Mouse (Mus musculus): ENCODE results near the gene Phf7.
A peak's percentile ranks its signal among the peaks of the same experiment; 100 is the strongest.

The Phf7 gene

GRCm38 (mm10) chr14:31232404-31233069 is 18.6 kb downstream of the Phf7 start:
- DNase-seq = no peak

- no peak for DNase-seq
These were observed 20.7 kb downstream of the Phf7 start for GRCm38 (mm10) chr14:31230442-31230841.

- no peak for DNase-seq
These were observed 22.9 kb downstream of the Phf7 start for GRCm38 (mm10) chr14:31228234-31228633.

- peak; percentile 57 for DNase-seq
These were observed 24.1 kb downstream of the Phf7 start for GRCm38 (mm10) chr14:31226978-31227377.

- DNase-seq = peak; percentile 33
These were observed 33.5 kb downstream of the Phf7 start, which contains the start of gene Sema3g for GRCm38 (mm10) chr14:31217666-31218065. Sema3g (plus strand) TSS chr14:31217860.

DNA sequence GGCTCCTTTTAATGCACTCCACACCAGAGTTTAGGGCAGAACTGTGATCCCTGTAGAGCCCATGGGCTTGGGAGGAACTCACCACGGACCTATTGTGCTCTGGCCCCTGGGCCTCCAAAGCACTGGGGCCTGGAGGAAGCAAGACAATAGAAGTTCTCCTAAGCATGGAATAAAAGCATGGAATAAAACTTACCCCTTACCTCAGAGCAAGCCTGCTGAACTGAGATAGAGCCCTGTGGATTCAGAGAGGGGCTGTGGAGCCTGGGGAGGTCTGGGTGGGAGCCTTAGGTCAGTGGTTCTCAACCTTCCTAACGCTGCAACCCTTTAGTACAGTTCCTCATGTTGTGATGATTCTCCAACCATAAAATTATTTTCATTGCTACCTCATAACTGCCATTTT is 34.3 kb downstream of the Phf7 start, which contains the start of gene Nisch:
Nisch (minus strand) TSS at position 101 of the 400 bp plus-strand sequence.
- no peak for DNase-seq

DNA sequence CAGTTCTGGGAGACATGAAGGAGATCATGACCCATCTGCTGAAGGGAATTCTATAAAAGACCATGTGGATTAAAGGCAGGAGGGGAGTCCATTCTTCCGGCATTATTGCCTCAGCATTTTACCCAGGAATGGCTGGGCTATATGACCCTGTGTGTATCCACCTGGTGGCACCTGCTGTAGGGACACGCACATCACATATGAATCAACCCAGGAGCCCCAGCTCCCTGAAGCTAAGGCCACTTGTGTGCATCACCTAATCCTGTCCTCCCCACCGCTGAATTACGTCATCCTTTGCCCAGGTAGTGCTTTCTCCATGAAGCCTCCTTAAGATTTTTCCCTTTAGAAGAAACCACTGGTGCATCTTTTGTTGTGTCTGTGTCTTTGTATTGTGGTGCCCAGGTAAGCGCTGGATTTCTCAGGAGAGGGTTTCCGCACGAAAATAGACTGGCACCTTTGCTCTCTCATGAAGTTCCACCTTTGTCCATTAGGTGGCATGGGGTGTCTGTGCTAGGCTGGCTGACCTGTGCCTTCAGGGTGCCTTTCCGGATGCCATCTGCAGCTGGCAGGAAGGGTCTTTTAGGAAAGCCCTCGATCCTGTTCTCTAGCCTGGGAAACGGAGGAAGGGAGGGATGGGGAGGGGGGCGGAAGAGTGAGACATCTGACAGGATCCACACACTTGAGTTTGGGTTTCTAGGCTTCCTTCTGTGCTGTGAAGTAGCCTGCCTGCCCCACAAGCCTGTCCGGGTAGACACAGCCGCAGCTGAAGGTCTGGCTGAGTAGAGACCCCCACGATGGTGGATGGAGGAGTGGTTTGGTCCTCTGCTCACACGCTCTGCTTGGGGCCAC is 35.7 kb downstream of the Phf7 start:
- DNase-seq = peak; percentile 59

DNA sequence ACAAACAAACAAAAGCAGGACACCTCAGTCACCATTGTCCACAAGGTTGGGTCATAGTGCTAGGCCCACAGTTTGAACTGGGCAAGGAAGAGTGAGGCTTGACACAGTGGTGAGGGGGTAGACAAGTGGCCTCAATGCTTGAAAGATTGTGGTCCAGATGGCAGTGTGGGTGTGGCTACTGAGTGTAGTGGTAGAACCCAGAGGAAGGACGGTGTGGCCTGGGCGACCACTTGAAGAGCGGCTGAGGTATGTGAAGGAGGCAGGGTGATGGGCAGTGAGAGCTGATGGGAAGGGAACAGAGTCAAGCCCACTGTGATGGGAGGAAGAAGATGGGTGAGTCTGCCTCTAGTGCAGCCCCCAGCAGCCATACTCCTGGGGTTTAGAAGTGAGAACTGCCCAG is 36.4 kb downstream of the Phf7 start:
- no peak for DNase-seq

GRCm38 (mm10) chr14:31213868-31214267 is 37.2 kb downstream of the Phf7 start:
- no peak for DNase-seq

GRCm38 (mm10) chr14:31212499-31212898 is 38.6 kb downstream of the Phf7 start:
- DNase-seq = no peak

DNA sequence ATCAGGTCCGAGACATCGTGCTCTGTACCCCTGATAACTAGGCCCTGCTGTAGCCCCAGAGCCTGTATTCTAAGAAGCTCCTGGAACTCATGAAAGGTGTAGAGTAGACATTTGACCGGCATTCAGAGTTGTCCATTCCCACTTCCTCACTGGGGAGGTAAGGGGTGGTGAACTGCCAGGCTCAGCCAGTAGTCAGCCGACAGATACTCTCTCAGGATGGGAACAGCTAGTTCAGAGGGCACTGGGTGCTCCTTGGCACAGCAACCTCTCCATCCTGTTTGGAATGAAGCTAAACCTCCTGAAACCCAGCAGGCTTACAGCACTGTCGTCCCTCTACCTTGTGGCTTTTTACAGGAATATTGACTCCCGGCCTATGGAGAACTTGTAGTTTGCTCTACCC is 39.3 kb downstream of the Phf7 start:
- DNase-seq = no peak

DNA sequence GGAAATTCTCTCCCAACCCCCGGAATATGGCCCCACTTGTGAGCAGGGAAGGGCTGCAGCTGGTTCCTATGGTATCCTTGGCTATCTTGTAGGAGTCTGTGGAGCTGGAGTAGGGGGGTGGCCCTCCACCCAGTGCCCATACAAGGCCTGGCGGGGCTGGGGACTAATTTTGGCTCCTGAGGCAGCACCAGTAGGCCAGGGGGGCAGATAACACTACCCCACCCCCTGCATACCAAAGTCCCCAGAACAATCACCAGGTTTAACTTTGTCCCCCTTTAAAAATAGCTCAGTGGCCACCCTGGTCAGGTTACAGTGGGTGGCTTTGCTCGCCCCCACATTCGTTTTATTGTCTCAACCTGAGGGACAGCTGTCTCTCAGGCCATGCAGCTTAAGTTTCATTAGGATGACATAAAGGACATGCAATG is 42.0 kb downstream of the Phf7 start:
- DNase-seq = no peak

DNA sequence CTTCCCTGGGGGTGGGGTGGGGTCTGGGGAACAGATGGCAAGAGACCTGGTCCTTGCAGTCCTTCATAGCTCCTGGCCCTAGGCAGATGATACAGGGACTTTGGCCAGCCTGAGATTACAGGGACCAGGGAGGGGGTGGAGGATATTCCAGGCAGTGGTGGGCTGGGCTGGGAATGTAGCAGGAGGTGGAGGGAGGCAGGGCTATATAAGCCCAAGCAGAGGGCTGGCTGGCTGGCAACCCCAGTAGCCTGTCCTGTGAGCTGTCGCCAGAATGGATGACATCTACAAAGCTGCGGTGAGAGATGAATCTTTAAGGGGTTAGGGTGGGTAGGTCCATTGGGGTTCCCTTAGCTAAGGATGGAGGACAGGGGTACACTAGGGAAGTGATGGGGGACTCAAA is 43.0 kb downstream of the Phf7 start, which contains the start of gene Tnnc1:
Tnnc1 (plus strand) TSS at position 229 of the 400 bp plus-strand sequence.
- DNase-seq = no peak

- DNase-seq = no peak
These were observed 43.9 kb downstream of the Phf7 start for GRCm38 (mm10) chr14:31207070-31207830.

GRCm38 (mm10) chr14:31206472-31206981 is 44.6 kb downstream of the Phf7 start:
- peak; percentile 96 for DNase-seq

DNA sequence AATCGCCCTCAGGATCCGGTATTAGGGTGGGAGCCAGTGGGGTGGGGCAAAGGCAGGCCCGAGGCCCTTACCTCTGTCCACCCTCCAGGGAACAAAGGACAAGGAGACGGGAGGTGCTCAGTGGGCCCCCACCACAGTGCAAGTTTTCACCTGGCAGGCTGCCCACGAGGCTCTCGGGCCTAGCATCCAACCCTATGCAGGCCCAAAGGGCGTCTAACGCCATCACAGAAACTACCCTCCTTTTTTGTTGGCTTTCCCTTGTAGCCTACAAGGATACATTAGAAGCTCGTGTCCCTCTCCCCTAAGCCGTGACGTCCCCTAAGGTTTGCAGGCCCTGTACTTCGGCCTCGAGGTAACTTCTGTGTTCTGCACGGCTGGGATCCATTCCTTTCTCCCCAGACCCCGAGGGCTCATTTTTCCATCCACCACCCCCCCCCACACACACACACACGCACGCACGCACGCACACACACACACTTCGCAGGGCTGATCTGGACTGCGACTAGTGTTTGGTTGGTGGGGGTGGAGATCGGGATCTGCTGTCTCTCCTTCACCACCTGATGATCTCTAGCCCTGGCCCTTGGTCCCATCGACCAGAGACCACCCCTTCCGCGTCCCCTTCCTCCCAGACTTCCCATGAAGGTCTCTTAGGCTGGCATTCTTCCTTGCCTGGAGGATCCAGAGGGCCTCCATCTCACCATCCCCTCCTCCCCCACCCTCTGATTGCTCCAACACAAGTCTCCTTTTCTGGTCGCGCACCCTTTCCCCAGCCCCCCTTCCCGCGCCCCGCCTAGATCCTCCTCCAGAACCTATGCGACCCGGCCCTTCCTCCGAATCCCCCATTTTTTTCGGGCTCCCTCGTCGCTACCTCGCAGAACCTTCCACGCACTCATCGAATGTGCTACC is 45.3 kb downstream of the Phf7 start:
- DNase-seq = peak; percentile 52

- no peak for DNase-seq
These were observed 45.9 kb downstream of the Phf7 start for GRCm38 (mm10) chr14:31205244-31205561.

DNA sequence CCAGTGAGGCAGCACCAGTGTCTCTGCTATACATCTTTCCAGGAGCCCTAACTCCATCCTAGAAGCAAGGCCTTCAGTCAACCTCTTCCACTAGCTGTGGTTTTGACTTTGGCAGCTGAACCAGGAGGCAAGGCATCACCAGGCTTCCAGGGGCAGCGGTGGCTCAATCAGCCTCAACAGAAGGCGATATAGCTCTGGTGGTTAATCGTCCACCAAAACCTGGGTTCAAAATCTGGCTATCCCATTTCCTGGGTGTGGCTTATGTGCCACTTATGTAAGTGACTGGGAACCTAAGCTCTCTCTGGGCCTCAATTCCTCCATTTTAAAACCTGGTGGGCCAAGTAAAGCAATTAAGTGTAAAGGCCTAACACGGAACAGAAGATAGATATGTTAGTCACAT is 46.3 kb downstream of the Phf7 start:
- DNase-seq = no peak

GRCm38 (mm10) chr14:31200038-31200437 is 51.1 kb downstream of the Phf7 start:
- no peak for DNase-seq

DNA sequence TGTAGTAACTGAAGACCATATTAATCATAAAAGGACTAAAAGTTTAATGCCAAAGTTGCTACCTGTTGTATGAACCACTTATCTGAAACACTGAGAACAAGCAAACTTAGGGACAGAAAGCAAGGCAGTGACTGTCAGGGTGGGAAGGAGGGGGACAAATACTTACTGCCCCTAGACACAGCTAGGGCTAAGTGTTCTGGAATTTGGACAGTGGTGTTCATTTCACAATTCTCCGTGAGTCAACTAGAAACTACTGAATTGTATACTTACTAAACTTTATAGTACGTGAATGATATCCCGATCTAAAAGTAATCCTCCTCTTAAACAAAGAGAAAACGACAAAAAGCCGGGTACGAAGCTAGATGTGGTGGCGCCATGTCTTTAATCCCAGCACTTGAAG is 51.5 kb downstream of the Phf7 start:
- DNase-seq = no peak

DNA sequence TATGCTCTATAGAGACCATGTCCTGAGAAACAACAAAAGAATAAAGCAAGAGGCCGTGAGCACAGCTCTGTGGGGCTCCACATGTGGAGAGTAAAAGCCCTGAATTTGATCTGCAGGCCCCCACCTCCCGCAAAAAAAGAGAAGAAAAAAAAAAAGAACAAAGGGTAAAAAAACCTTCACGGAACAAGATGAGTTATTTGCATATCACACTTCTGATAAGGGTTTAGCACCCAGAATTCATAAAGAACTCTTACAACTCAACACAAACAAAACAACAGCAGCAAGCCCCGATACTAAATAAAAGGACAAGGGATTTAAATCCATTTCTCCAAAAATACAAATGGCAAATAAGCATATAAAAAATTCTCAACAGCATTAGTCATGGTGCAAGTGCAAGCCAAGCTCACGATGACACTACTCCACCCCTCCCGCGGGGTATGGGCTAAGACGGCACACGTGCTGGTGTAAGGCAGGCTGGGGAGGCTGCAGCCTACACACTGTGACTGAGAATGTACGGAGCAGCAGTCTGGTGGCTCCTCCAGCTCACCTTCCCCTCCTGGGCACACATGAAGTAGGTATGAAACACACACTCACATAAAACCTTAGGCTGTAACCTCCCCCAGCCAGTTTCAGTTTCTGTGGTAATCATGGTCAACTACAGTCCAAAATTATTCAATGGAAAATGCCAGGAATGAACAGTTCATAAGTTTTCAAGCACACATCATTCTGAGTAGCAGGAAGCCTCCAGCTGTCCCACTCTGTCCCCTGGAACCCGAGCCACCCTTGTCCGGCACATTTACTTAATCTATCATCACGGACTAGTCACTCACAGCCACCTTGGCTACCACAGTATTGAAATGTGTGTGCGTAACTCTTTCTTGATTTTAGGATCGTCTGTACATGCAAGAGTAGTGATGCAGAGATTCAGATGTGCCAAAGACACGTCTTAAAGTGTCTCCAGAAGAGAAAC is 53.3 kb downstream of the Phf7 start:
- DNase-seq = peak; percentile 36

Data from right cerebral cortex, postnatal 14 days (tissue).